Mouse (Mus musculus) intestine, postnatal 0 days (tissue): ENCODE measurements around the gene Dnmt1. TPM values are rescaled to one million over a fixed set of nuclear protein-coding genes. Genes with fewer than 3 reads are reported as not detected.
A peak's percentile ranks its signal among the peaks of the same experiment; 100 is the strongest.

ENCODE experiments used
- ATAC-seq: fragments of 200-750 bp; cut with Nextera tagmentation; 2 replicates; pipeline ENCODE4 v1.8.0; 2017; ENCODE audit warnings: mild to moderate bottlenecking, moderate TSS enrichment, moderate library complexity
- H3K27ac ChIP-seq: fragments of 300-500 bp; sonication (generic); 2 replicates; pipeline ENCODE4 v1.5.1; 2014; ENCODE audit warnings: mild to moderate bottlenecking, low read depth, low read length, moderate library complexity
- H3K27me3 ChIP-seq: fragments of 300-500 bp; sonication (generic); replicated peaks from 2 replicates; pipeline ENCODE4 v1.6.1; 2014; ENCODE audit warnings: low read length, mixed read lengths; ENCODE audit not compliant: control insufficient read depth, insufficient read depth
- H3K36me3 ChIP-seq: fragments of 300-500 bp; sonication (generic); 2 replicates; pipeline ENCODE4 v1.6.1; 2014; ENCODE audit warnings: mild to moderate bottlenecking, moderate library complexity; ENCODE audit not compliant: control insufficient read depth, insufficient read depth
- H3K4me1 ChIP-seq: fragments of 300-500 bp; sonication (generic); replicated peaks from 2 replicates; pipeline ENCODE4 v1.6.1; 2014; ENCODE audit warnings: antibody characterized with exemption, low read length, mixed read lengths; ENCODE audit not compliant: control insufficient read depth, insufficient read depth
- H3K4me2 ChIP-seq: fragments of 300-500 bp; sonication (generic); replicated peaks from 2 replicates; pipeline ENCODE4 v1.6.1; 2014; ENCODE audit warnings: low read depth, mild to moderate bottlenecking, moderate library complexity
- H3K4me3 ChIP-seq: fragments of 300-500 bp; sonication (generic); 2 replicates; pipeline ENCODE4 v1.5.1; 2014; ENCODE audit warnings: low read depth, low read length
- H3K9ac ChIP-seq: fragments of 300-500 bp; sonication (generic); 2 replicates; pipeline ENCODE4 v1.6.1; 2014; ENCODE audit warnings: mild to moderate bottlenecking, low read depth, low read length
- H3K9me3 ChIP-seq: fragments of 300-500 bp; sonication (generic); 2 replicates; pipeline ENCODE4 v1.6.1; 2016; ENCODE audit warnings: mixed run types; ENCODE audit not compliant: control insufficient read depth
- CTCF ChIP-seq: sonication (generic); IDR thresholded peaks from 2 replicates; pipeline ENCODE4 v1.5.1; 2016; ENCODE audit warnings: low read depth, mild to moderate bottlenecking, control low read depth, antibody characterized with exemption, moderate library complexity
- WGBS: fragments of 180-500 bp; shearing (Covaris S2); extraction: QIAGEN DNeasy Blood & Tissue Kit; methylation state at CpG from one replicate; pipeline ENCODE4 v1.1.7; 2014; 5-methylcytosine and 5-hydroxymethylcytosine counted together
- polyA plus RNA-seq: library from polyadenylated mRNA; unstranded; fragments of >200 nt; fragmentation: Nextera tagmentation; extraction: Ambion mirVana; gene quantifications from 2 replicates; pipeline ENCODE4 v1.2.1, GENCODE M21; 2015

Dnmt1 gene
- polyA plus RNA-seq, 1 experiment from 2014 or later = 19.2 TPM

GRCm38 (mm10) chr9:20889185-20890141, 70.2 kb downstream of the Dnmt1 start:
- Histone ChIP-seq H3K4me2 (peak overlapping the region; percentile 88), H3K4me3 (peak overlapping the region; percentile 9; the same call in 1 of the 2 replicates), H3K9me3 (no peaks in the 10 kb centered on the region), H3K27ac (no peak overlapping the region; the same call in 1 of the 2 replicates), H3K36me3 (peaks cover 47% of the 10 kb centered on the region), H3K27me3 (no peaks in the 10 kb centered on the region), H3K9ac (no peak overlapping the region), H3K4me1 (no peaks in the 10 kb centered on the region)
- no peak for ATAC-seq
- TF ChIP-seq CTCF = no peak
- 68% methylated on average over 29 of the region's 29 CpGs for WGBS

- Histone ChIP-seq H3K27me3 (no peaks in the 10 kb centered on the region), H3K4me3 (peak overlapping the region; percentile 79), H3K36me3 (peaks cover 36% of the 10 kb centered on the region), H3K9ac (peak overlapping the region; percentile 82), H3K4me2 (peak overlapping the region; percentile 88), H3K4me1 (no peaks in the 10 kb centered on the region), H3K9me3 (no peaks in the 10 kb centered on the region), H3K27ac (peak overlapping the region; percentile 68; the same call in 1 of the 2 replicates)
- ATAC-seq = peak; percentile 28
- 0 out of 2 replicates have a peak, but pooled peaks have one; percentile 0 for TF ChIP-seq CTCF
- under 1% methylated on average over 29 of the region's 30 CpGs for WGBS
Measured at GRCm38 (mm10) chr9:20888386-20888765, 71.3 kb downstream of the Dnmt1 start.

- H3K27me3 ChIP-seq = no peaks in the 10 kb centered on the region
- WGBS = 1% methylated on average over 43 of the region's 43 CpGs
- ATAC-seq = peak; percentile 96
Measured at GRCm38 (mm10) chr9:20887704-20888385, 71.8 kb downstream of the Dnmt1 start, which contains the start of gene Ppan. TSS of gene Ppan (plus strand) at chr9:20888175.

GRCm38 (mm10) chr9:20887191-20887590, 72.5 kb downstream of the Dnmt1 start:
- H3K4me2 ChIP-seq = peak overlapping the region; percentile 88; the same call in 1 of the 2 replicates
- WGBS = 89% methylated on average over 6 of the region's 6 CpGs
- ATAC-seq = no peak

More at GRCm38 (mm10) chr9:20887704-20888385, 71.8 kb downstream of the Dnmt1 start, which contains the start of gene Ppan:
- Histone ChIP-seq H3K4me2 (peak within 1 kb of the TSS; percentile 88), H3K36me3 (peaks cover 34% of the 10 kb centered on the region), H3K27ac (peak within 1 kb of the TSS; percentile 85), H3K9ac (peak within 1 kb of the TSS; percentile 82), H3K4me1 (no peaks in the 10 kb centered on the region), H3K9me3 (no peaks in the 10 kb centered on the region), H3K4me3 (peak within 1 kb of the TSS; percentile 79)
- 0 out of 2 replicates have a peak, but pooled peaks have one; percentile 2 for TF ChIP-seq CTCF

GRCm38 (mm10) chr9:20886563-20886962, 73.1 kb downstream of the Dnmt1 start:
- H3K4me2 ChIP-seq = no peak overlapping the region
- no peak for TF ChIP-seq CTCF
- no peaks in the 10 kb centered on the region for H3K27me3 ChIP-seq
- no peaks in the 10 kb centered on the region for H3K9me3 ChIP-seq
- H3K4me1 ChIP-seq = no peaks in the 10 kb centered on the region
- no peak for ATAC-seq
- no peak overlapping the region for H3K27ac ChIP-seq
- H3K9ac ChIP-seq = no peak overlapping the region
- H3K36me3 ChIP-seq = peaks cover 23% of the 10 kb centered on the region
- 90% methylated on average over 2 of the region's 2 CpGs for WGBS
- no peak overlapping the region for H3K4me3 ChIP-seq

More at GRCm38 (mm10) chr9:20887191-20887590, 72.5 kb downstream of the Dnmt1 start:
- H3K36me3 ChIP-seq = peaks cover 30% of the 10 kb centered on the region
- no peaks in the 10 kb centered on the region for H3K27me3 ChIP-seq
- no peak overlapping the region for H3K4me3 ChIP-seq
- no peaks in the 10 kb centered on the region for H3K4me1 ChIP-seq
- H3K9ac ChIP-seq = no peak overlapping the region
- no peak for TF ChIP-seq CTCF
- no peaks in the 10 kb centered on the region for H3K9me3 ChIP-seq
- H3K27ac ChIP-seq = no peak overlapping the region
